Mouse (Mus musculus) left cerebral cortex, postnatal 25 days (tissue): ENCODE measurements at regions not wholly inside any gene's neighbourhood (a gene's known extent, or its start where the extent isn't known, plus 50 kb on each side); places are given as distances from the start of the nearest gene placed in this dataset.

Source experiments
- DNase-seq, 2 experiments: peaks; one replicate each; pipeline ENCODE4 v3.0.0; 2022; ENCODE audit warnings: low spot score in 2 of 2, mixed read lengths in 1 of 2
- intact Hi-C: fragments of 180-260 bp; cut with DNase I; formaldehyde crosslinking; loops from one replicate; pipeline ENCODE4 v1.15.1; 2025

DNA sequence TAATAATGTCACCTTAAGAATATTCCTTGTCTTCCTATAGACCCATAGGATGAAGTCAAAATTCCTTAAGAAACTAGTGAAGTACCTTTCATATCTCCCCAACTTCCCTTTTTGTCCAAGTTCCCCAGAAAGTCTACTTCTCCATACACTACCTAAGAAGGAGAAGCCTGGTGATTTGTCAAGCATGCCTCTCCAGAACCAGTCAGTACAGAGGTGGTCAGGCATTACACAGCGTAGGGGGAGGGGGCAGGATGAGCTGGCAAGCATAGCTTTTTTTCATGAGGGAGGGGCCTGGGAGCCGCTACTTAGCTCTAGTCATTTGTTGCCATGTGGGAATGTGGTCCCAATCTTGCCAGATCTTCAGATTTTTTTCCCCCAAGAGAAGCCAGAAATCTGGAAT lies 54.0 kb upstream of the Satb2 start:
- no peak for DNase-seq
- intact Hi-C loops, result no loop called here

DNA sequence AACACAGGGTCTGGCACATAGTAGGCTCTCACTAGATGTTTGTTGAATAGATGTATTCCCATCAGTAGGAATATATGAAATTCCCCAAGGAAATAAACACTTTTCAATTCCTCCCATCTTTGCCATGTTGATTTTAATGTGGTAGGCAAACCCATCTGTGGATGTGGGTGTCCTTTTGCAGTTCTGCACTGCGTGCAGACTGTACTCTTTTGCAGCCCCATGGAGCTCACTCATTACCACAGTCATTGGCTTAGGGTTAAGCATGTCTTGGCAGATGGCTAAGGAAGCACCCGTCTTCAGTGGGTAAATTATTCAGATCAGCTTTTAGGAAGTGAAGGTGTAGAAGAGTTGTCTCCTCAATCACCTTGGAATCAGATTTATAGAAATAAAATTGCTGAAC lies 54.8 kb upstream of the Satb2 start:
- intact Hi-C loops, result no loop called here
- DNase-seq, result peak in 1 of 2 experiments; percentile 20

DNA sequence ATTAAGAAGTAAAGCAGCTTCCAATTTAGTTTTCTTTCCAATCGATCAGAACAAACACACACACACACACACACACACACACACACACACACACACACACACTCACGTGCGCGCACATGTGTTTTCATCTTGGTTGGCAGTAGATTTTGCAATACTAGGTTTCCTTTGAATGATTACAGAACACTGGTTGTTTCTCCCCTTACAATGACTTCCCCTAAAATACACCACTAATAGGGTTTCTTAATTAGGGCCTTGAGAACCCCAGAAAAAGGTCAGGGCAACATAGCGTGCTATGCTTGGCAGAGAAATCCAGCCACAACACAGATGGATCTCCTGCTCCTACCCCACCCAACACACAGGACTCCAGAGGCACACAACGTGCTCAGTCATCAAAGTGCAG lies 56.0 kb upstream of the Satb2 start:
- DNase-seq, result no peak
- intact Hi-C loops, result no loop called here

DNA sequence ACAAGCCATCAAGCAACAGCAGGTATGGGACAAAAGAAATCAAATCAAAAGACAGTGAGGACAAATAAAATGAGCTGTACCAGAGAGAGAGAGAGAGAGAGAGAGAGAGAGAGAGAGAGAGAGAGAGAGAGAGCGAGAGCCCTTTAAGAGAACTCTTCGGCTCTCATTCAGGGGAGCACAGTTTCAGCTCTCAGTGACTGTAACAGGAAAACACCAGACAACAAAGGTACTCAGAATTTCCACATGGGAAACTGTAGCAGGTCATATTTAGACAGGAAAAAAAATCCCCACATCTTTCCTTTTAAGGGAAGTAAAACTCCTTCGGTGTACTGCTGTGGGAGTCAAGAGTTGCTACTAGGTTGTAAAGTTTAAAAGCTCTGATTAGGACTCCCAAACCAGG lies 57.9 kb upstream of the Satb2 start:
- intact Hi-C loops, result no loop called here
- no peak for DNase-seq

DNA sequence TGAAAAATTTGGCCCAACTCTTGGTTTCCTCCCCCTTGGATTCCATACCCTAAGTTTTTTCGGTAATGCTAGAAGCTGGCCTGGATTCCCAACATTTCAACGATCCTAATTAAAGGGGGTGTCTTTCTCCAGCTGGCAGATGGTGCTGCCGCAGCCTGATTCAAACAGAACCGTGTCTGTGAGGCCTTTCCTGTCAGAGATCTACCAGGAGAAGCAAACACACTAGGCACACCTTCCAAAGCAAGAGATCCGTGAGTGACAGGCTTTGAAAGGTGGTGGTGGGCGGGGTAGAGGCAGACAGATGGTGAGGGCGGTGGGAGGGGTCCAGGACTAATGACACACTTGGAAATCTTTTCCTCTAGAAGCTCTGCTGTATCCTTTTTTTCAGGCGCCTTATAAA lies 61.8 kb upstream of the Satb2 start:
- DNase-seq, result peak in 1 of 2 experiments; percentile 8

DNA sequence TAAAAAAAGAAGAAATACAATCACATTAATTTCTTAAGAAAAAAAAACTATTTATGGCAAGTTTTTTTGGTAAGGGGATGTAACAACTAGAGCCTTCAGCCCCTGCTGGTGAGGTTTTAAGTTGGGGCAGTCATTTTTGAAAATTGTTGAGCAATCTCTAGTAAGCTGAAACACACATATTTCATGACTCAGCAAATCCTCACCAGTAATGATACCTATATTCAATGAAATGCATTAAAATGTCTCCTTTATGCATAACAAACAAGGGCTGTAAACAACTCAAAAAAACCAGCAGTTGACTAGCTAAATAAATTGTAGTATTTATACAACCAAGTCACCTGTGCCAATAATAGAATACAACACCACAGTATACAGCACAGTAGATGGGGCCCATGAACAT lies 63.1 kb upstream of the Satb2 start:
- intact Hi-C loops, result no loop called here
- no peak for DNase-seq

More for the DNA sequence above, 61.8 kb upstream of the Satb2 start:
- intact Hi-C loops, result no loop called here

DNA sequence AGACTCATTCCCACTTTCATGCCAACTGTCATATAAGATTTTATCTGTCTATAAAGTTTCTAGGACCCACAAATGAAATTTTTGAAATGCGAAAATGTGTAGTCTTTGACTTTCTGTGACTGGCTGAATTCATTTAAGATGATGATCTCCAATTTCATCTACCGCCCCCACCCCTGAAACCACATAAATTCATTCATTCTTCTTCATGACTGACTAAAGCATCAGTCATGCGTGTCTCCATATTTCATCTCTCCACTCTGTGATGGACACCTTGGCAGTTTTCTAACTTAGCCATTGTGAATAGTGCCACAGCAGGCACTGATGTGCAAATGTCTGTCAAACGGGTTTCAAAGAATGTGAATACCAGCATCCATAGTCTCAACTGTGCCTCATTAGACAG lies 75.4 kb upstream of the Satb2 start:
- intact Hi-C loops, result no loop called here
- no peak for DNase-seq

DNA sequence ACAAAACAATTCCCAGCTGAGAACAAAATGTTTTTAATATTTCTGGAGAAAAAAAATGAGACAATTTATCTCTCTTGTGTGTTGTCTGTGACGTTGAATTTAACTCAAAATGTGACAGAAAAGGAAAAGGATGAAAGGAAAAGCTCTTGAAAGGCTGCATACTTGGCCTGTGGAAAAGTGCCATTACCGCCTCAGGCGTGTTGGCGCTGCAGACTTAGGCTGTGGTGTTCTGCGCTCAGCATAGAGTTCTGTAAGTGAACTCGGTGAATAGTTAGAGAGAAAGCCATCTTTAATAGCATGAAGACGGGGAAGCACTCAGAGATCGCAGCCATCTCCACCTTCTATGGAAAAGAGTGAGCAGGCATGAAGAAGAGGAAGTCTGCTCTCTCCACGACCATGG lies 77.5 kb upstream of the Satb2 start:
- no peak for DNase-seq
- intact Hi-C loops, result no loop called here

DNA sequence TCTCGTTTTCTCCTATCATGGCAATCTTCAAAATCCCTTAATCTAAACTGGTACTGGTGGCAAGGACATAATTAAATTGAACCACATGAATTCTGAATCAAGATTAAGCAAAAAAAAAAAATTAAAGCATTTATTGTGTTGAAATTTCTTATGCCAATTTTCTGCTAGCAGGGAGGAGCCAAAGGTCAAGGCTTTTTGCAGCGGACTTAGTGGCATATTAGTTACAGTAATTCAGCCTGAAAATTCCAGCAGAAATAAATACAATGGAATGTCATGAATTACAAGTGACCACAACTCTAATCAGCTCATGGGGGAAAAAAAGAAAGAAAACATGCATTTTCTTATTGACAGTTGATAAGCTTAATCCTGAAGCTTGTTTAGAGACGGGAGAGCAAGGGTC lies 80.8 kb upstream of the Satb2 start:
- intact Hi-C loops, result no loop called here
- DNase-seq, result no peak

DNA sequence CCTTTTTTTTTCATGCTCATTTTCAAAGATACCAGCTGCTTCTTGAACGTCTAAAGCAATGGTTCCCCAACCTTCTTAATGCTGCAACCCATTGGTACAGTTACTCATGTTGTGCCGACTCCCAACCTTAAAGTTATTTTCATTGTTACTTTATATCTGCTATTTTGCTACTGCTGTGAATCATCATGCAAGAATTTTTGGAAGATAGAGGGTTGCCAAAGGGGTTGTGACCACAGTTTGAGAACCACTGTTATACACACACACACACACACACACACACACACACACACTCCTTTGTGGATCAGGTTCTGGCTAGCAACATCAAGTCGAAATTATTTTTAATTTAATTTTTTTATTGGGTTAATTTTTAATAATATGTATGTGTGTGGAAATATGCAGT lies 96.8 kb upstream of the Satb2 start:
- intact Hi-C loops, result no loop called here
- DNase-seq, result no peak

DNA sequence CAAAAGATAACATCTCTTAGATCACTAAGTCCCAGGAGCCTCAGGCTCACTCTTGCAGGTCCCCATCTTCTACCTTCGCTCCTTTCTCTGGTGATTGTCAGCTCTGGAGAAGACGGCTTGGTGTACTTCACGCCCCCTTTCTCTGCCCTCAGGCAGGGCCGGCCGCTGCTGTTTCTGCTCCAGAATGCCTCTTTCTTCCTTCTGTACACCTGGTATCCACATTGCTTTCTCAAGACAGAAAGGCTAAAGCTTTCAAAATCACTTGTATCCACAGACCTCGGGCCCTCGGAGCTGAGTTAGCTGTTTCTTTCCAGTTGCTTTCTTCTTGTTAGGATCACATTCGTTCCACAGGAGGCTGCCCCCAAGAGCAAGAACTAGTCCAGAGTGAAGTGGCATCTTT lies 98.2 kb upstream of the Satb2 start:
- no peak for DNase-seq
- intact Hi-C loops, result no loop called here

DNA sequence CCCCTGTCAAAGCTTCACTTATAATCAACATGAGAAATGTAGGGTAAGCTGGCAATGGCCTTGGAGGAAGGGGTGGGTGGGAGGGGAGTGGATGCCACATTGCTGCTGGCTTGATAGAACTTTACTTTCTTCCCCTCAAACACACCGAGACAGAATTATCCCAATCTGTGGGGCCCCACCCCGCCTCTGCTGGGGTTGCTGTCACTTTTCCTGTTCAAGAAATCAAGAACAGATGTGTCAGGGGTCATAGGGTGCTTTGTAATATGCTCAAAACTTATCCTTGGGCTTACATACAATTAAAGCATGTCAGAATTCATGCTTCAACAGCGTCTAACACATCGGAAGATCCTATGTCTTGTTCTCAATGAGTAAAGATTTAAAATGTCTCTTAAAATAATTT lies 101.9 kb upstream of the Satb2 start:
- no peak for DNase-seq
- intact Hi-C loops, result no loop called here

DNA sequence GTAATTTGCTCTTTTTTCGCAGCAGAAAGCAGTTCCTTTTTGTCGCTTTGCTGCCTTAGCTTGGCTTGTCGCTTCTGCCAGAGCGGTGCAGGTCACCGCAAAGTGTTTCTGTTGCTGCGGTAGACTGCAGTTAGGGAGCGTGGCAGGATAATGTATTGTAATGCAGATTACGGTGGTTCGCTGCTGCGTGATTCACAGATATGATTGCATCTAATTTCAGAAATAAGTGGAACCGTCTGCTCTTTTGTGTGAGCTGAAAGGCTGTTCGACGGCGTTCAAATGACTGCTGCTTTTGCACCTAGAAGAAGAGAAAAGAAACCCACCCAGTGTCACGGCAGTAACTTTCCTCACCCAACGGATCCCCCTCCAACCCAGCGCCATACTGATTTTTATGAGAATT lies 104.7 kb upstream of the Satb2 start:
- no peak for DNase-seq
- intact Hi-C loops, result no loop called here

DNA sequence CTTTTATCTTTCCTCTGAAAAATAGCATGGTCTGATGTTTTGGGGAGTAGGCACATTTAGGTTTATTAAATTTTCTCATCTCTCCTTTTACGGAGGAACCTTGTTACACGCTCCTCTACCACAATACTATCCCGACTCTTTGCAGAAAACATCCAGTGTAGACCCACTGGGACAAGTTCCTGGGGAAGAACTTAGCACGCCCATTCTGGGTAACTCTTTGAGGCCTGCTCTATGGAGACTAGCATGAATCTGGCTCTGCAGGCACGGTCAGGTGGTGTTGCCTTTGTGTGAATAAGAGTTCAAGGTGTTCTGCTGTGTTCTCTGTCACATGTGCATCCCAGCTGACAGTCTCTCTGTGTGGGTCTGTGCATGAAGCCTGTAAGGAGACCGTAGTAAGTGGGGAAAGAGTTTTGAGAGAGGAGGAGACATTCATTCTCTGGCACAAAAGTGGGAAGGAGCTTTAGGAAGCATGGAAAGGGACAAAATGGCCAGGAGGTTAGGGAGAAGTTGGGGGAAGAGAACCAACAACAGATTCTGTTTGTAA lies 105.2 kb upstream of the Satb2 start:
- DNase-seq, result no peak
- intact Hi-C loops, result no loop called here

DNA sequence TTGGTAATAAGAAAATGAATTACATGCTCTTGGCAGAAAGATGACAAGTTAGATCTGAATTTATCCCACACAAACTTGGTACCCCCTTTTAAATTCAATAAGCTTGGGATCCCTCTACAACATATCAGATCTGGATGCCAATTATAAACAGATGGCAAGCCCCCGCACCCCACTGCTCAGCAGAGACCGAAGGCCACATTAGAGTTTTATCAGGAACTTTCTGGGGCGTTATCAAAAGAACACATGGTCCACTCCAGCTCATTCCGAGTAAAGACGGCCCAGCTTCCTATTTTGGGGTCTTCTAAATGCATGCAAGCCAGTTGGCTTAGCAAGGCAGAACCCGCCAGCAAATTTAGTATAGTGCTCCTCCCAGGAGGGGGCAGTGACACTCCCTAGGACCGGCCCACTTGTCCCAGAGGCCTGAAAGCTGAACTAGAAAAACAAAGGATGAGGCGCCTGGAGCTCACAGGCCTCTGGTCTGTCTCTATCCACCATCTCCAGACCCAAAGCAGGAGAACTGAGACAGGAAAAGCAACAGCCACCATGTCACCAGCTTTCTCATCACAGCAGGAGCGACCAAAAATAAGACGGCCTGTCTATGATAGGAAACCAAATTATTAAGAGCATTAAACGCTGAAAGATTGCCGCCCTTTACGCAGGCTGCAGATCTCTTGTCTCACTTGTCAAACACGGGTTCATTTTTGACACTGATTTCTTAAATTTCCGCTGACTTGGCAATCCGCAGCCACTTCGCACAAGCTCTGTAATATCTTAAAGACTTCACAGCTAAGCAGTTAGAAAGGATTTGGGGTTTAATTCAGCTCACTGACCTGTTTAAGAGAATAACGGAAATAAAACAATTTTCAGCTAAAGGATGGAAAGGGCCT lies 117.2 kb upstream of the Satb2 start:
- intact Hi-C loops, result no loop called here
- no peak for DNase-seq

DNA sequence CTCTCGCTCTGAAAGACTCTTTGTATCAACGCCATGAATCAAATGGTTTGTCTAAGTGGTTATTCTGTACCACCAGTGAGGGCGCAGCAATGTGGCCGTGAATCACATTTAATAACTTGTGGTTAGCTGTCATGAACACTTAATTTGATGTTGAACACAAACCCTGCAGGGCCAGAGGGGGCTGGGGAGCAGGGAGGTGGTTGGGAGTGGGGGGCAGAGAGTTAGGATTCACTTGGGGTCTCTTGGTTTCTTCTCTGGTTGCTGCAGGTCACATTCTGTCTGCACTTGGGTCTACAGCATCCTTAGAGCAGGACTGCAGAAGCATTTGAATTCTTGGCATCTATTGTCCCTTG lies 117.8 kb upstream of the Satb2 start:
- intact Hi-C loops, result no loop called here
- DNase-seq, result no peak

DNA sequence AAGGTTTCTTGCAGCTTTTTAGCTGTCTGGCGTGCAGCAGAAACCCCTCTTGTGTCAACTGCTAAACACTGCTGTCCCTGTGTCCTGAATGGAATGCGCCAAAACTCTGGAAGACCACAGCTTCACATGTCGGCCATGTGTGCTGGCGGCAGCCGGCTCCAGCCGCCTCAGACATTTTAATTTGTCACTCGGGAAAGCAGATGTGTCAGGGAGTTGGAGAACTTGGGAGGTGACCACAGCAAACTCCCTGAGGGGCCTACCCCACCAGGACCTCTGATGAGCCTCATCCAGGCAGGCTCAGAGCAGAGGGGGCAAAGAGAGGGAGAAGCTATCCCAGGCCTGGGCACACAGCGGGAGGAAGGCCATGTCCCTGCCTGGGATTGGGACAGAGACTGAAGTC lies 118.3 kb upstream of the Satb2 start:
- no peak for DNase-seq
- intact Hi-C loops, result no loop called here

DNA sequence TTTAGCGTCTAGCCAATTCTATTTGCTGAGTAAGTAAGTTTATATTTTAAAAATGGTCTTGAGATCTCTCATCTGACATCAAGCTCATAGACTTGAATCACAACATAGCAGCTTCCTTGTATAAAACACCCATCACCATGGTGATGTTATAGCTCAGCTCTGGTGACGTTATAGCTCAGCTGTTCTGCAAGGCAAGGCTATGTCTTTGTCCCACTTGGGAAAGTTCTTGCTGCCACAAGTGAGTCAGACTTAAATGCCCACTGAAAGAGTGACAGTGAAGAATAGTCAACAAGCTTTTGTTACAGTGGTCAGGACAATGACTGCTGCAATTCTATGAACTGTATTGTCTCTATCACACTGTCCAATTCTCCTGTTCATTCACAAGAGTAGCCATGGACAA lies 122.2 kb upstream of the Satb2 start:
- intact Hi-C loops, result no loop called here
- peak in 1 of 2 experiments; percentile 6 for DNase-seq

DNA sequence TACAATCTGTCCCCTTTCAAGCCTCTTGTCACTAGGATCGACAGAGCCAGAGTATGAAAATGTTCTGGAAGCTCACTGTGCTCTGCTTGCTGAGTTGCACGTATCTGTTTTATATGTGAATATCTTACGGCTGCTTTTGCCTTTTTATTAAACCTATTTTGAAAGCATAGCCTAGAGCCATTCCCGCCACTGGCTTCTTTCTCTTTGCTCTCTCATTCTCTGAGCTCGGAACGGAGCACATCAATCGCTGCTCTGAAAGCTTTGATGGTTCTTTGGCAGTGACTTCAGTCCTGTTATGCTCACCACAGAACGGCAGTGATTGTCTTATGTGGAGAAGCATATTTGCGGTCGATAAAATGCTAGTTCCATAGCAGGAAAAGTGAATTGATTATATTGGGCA lies 128.9 kb upstream of the Satb2 start:
- intact Hi-C loops, result no loop called here

DNA sequence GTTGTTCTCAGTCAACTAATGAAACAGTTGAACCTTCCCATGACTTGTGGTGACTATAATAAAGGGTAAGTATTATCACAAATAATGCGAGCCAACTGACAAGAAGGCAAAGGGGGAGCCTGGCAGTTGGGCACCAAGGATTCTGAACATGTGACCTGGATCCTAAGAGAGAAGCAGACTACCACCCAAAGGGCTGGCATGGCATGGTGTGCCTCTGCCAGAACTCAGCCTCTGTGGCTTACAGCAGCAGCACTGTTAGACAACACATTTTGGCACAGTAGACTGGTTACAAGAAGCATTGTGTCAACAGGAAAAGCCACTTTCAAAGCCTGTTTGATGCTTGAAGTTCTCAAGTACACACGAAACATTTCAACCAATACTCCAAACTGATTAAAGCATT lies 142.2 kb upstream of the Satb2 start:
- DNase-seq, result no peak
- intact Hi-C loops, result no loop called here

More for the DNA sequence above, 128.9 kb upstream of the Satb2 start:
- DNase-seq, result no peak

DNA sequence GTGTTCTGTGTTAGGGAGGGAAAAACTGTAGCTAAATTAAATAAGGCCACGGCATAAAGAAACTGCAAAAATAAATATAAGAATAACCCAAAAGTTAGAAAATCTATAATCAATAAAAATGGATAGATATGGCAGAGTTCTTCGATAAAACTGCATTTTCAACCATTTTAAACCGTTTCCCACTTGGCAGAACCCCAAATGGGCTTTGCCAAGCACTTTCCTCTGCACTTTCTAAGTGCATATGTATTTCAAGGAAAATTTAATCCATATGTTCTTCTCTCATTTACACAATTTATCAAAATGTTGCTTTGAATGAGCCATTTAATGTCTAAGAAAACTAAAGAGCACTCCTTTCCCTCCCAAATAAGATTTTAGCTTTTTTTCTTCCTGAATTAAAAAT lies 165.7 kb upstream of the Satb2 start:
- intact Hi-C loops, result no loop called here
- DNase-seq, result no peak

DNA sequence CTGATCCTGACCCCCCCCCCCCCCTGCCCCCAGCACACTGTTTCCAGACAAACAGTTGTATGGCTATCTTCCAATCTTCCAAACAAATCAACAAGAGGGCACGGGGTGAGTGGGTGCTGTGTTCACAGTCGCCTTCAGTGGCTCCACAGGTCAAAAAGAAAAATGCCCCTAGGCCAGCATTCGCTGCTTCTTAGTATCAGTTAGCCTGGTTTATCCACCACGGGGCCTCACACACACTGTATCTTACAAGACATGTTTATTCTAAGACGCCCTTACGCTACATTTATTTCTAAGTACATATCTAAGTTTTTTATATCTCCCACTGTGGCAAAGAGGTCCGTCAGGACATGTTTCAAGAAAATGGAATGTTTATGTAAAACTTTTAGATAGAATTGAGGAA lies 177.4 kb upstream of the Satb2 start:
- intact Hi-C loops, result no loop called here
- no peak for DNase-seq
